Mouse (Mus musculus) embryonic fibroblast, embryonic 13.5 days (primary cell): ENCODE results near the gene Erbb4.

Experiments used
- CTCF ChIP-seq: IDR thresholded peaks from 2 replicates; pipeline ENCODE4 v1.5.1; 2011; ENCODE audit warnings: mild to moderate bottlenecking, control low read depth, low read length, moderate library complexity, borderline replicate concordance; ENCODE audit not compliant: insufficient read depth
- POLR2A ChIP-seq: IDR thresholded peaks from 2 replicates; pipeline ENCODE4 v1.6.1; 2011; ENCODE audit warnings: low read depth, mild to moderate bottlenecking, control low read depth, low read length, moderate library complexity

DNA sequence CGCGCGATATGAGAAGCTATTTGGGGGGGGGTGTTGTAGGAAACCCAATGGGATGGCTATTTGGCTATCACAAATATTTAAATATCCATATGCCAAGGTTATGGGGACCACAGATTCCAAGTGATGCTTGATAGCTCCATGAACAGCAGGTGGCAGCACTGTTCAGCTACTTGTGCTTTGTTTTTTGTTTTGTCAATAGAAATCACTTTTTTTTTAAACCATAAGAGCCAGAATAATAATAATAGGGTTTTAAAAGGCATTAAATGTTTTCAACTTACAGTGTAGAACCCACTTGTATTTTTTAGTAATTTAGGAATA lies 1001.4 kb downstream of the Erbb4 start:
- TF ChIP-seq POLR2A, result no peak
- no peak for TF ChIP-seq CTCF
